Mouse (Mus musculus): Measurements from ENCODE around the gene Pdk1. TPM values are rescaled to one million over a fixed set of nuclear protein-coding genes. Genes with fewer than 3 reads are reported as not detected.
"Not testable (repeated sequence)": the region's sequence is repeated elsewhere in the genome, so short reads cannot be mapped to it uniquely, and the experiment has no call there.

Gene Pdk1
- total and polyA plus RNA-seq, 3 experiments, result 12.2 to 56.1 TPM; not detected in 1

GRCm38 (mm10) chr2:71844906-71845305 is 28.1 kb upstream of the Pdk1 start:
- Histone ChIP-seq H3K36me3 (ENCODE audit: control insufficient read depth in 1 of 2, insufficient read depth in 2 of 2, low read length in 2 of 2) (no peaks in the 10 kb centered on the region), H3K27ac (ENCODE audit: control insufficient read depth, low read depth, low read length) (no peak overlapping the region), H3K9ac (ENCODE audit: control insufficient read depth, low read depth, low read length, poor library complexity, severe bottlenecking) (no peak overlapping the region), H3K27me3 (ENCODE audit: control insufficient read depth in 1 of 2, insufficient read depth in 2 of 2, low read length in 2 of 2) (peaks cover 0 to 2% of the 10 kb centered on the region in 2 experiments; a peak in 1 of 4 replicates), H3K79me2 (ENCODE audit: control insufficient read depth, insufficient read depth, low read length, poor library complexity) (no peaks in the 10 kb centered on the region), H3K9me3 (replicated peaks; ENCODE audit: insufficient read depth, low read length) (no peaks in the 10 kb centered on the region), H3K4me3 (ENCODE audit: control insufficient read depth in 1 of 2, insufficient read depth in 1 of 2, low read depth in 2 of 2, low read length in 2 of 2) (no peak overlapping the region), H3K4me1 (ENCODE audit: control insufficient read depth in 1 of 2, insufficient read depth in 2 of 2, low read length in 2 of 2) (no peaks in the 10 kb centered on the region)
- TF ChIP-seq ZMIZ1 (IDR thresholded peaks at IDR 0.05; ENCODE audit: low read depth, low read length) (no peak), ELF1 (IDR thresholded peaks at IDR 0.05; ENCODE audit: low read depth, low read length) (no peak)
- no peak for DNase-seq (ENCODE audit: low read depth, low spot score)

DNA sequence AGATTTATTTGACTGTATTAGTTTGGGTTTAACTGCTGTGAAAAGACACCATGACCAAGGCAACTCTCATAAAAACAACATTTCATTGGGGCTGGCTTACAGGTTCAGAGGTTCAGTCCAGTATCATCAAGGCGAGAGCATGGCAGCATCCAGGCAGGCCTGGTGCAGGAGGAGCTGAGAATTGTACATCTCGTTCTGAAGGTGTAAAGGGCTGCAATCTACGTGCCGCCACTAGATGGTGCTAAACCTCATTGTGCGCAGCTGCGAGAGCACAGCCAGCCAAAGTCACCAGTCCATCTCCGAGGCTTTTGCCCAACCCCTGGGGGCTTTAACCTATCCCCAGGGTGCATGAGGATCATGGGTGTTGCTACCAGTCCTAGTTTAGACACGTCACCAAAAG is 20.9 kb upstream of the Pdk1 start:
- not testable (repeated sequence) for H3K4me3 ChIP-seq (ENCODE audit: control insufficient read depth in 1 of 2, insufficient read depth in 1 of 2, low read depth in 2 of 2, low read length in 2 of 2); H3K79me2 ChIP-seq (ENCODE audit: control insufficient read depth, insufficient read depth, low read length, poor library complexity); H3K4me1 ChIP-seq (ENCODE audit: control insufficient read depth in 1 of 2, insufficient read depth in 2 of 2, low read length in 2 of 2); H3K27me3 ChIP-seq (ENCODE audit: control insufficient read depth in 1 of 2, insufficient read depth in 2 of 2, low read length in 2 of 2); H3K9ac ChIP-seq (ENCODE audit: control insufficient read depth, low read depth, low read length, poor library complexity, severe bottlenecking); H3K27ac ChIP-seq (ENCODE audit: control insufficient read depth, low read depth, low read length); H3K9me3 ChIP-seq (replicated peaks; ENCODE audit: insufficient read depth, low read length); H3K36me3 ChIP-seq (ENCODE audit: control insufficient read depth in 1 of 2, insufficient read depth in 2 of 2, low read length in 2 of 2)
- DNase-seq (ENCODE audit: low read depth, low spot score), result peak; percentile 36
- TF ChIP-seq SMC3 (IDR thresholded peaks at IDR 0.05; ENCODE audit: low read depth, low read length), result peak; percentile 16; the same call in 1 of the 2 replicates
- peak; percentile 2 to 37 (median 24); a peak in 2 of 6 replicates for TF ChIP-seq CTCF (IDR thresholded peaks at IDR 0.05 in 2 of 3, conservative IDR thresholded peaks at IDR 0.05 in 1 of 3; ENCODE audit: control insufficient read depth in 1 of 3, insufficient read depth in 1 of 3, low read depth in 2 of 3, low read length in 3 of 3, poor library complexity in 1 of 3, severe bottlenecking in 1 of 3)

DNA sequence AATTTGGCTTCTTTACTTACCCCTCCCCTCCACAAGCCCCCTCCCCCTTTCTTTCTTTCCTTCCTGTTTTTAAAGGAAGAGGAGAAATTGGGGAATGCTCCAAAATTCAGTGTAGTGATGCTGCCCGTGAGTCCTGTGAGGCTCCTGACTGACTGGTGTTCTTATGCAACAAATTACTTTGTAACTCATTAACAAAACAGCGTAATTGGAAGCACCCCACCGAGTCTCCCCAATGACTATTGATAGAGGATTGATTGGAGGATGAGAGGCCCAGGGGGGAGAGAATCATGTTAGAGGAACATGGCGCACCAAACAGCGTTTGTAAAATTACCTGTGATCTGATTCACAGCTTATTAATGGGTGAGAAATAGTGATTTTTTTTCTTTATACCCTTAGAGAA is 17.9 kb upstream of the Pdk1 start:
- no peaks in the 10 kb centered on the region for H3K9me3 ChIP-seq (replicated peaks; ENCODE audit: insufficient read depth, low read length)
- no peak for DNase-seq (ENCODE audit: low read depth, low spot score)
- H3K27ac ChIP-seq (ENCODE audit: control insufficient read depth, low read depth, low read length), result no peak overlapping the region
- H3K36me3 ChIP-seq (ENCODE audit: control insufficient read depth in 1 of 2, insufficient read depth in 2 of 2, low read length in 2 of 2), result no peaks in the 10 kb centered on the region
- TF ChIP-seq CTCF (IDR thresholded peaks at IDR 0.05 in 2 of 3, conservative IDR thresholded peaks at IDR 0.05 in 1 of 3; ENCODE audit: control insufficient read depth in 1 of 3, insufficient read depth in 1 of 3, low read depth in 2 of 3, low read length in 3 of 3, poor library complexity in 1 of 3, severe bottlenecking in 1 of 3), result no peak
- no peak for TF ChIP-seq ELF1 (IDR thresholded peaks at IDR 0.05; ENCODE audit: low read depth, low read length)
- TF ChIP-seq CHD1 (IDR thresholded peaks at IDR 0.05; ENCODE audit: low read depth, low read length), result no peak
- TF ChIP-seq MAX (IDR thresholded peaks at IDR 0.05; ENCODE audit: low read length), result no peak
- no peak for TF ChIP-seq GATA1 (IDR thresholded peaks at IDR 0.05; ENCODE audit: low read depth, low read length)
- no peak for TF ChIP-seq UBTF (IDR thresholded peaks at IDR 0.05; ENCODE audit: borderline replicate concordance, insufficient read depth, low read depth, low read length)
- TF ChIP-seq EP300 (IDR thresholded peaks at IDR 0.05; ENCODE audit: low read depth in 1 of 2, low read length in 2 of 2), result no peak
- no peak for TF ChIP-seq TCF12 (IDR thresholded peaks at IDR 0.05; ENCODE audit: low read depth, low read length)
- TF ChIP-seq RCOR1 (IDR thresholded peaks at IDR 0.05; ENCODE audit: low read depth, low read length), result no peak
- no peak for TF ChIP-seq E2F4 (IDR thresholded peaks at IDR 0.05; ENCODE audit: borderline replicate concordance, low read depth, low read length)
- TF ChIP-seq POLR2AphosphoS2 (IDR thresholded peaks at IDR 0.05; ENCODE audit: low read length), result no peak
- TF ChIP-seq MXI1 (IDR thresholded peaks at IDR 0.05; ENCODE audit: low read depth, low read length), result no peak
- no peak for TF ChIP-seq MYC (IDR thresholded peaks at IDR 0.05; ENCODE audit: low read depth, low read length)
- no peak for TF ChIP-seq SIN3A (IDR thresholded peaks at IDR 0.05; ENCODE audit: low read length)
- no peak for TF ChIP-seq MYB (IDR thresholded peaks at IDR 0.05; ENCODE audit: low read depth, low read length)
- TF ChIP-seq HCFC1 (IDR thresholded peaks at IDR 0.05; ENCODE audit: low read depth, low read length), result no peak
- no peak for TF ChIP-seq RAD21 (IDR thresholded peaks at IDR 0.05; ENCODE audit: low read depth, low read length)
- TF ChIP-seq NRF1 (IDR thresholded peaks at IDR 0.05; ENCODE audit: insufficient read depth, low read depth, low read length, poor library complexity, severe bottlenecking), result no peak
- no peak for TF ChIP-seq JUND (IDR thresholded peaks at IDR 0.05; ENCODE audit: low read depth, low read length)
- no peak for TF ChIP-seq GABPA (IDR thresholded peaks at IDR 0.05; ENCODE audit: low read depth, low read length)
- H3K4me3 ChIP-seq (ENCODE audit: control insufficient read depth in 1 of 2, insufficient read depth in 1 of 2, low read depth in 2 of 2, low read length in 2 of 2), result no peak overlapping the region
- no peaks in the 10 kb centered on the region for H3K79me2 ChIP-seq (ENCODE audit: control insufficient read depth, insufficient read depth, low read length, poor library complexity)
- no peaks in the 10 kb centered on the region for H3K4me1 ChIP-seq (ENCODE audit: control insufficient read depth in 1 of 2, insufficient read depth in 2 of 2, low read length in 2 of 2)
- no peak overlapping the region for H3K9ac ChIP-seq (ENCODE audit: control insufficient read depth, low read depth, low read length, poor library complexity, severe bottlenecking)
- H3K27me3 ChIP-seq (ENCODE audit: control insufficient read depth in 1 of 2, insufficient read depth in 2 of 2, low read length in 2 of 2), result peaks cover 2 to 4% of the 10 kb centered on the region in 2 experiments; a peak in 1 of 4 replicates

All from MEL (cell line).